Mouse (Mus musculus) lung, embryonic 15.5 days (tissue): Measurements from ENCODE around the gene Sorbs1. TPM values are rescaled to one million over a fixed set of nuclear protein-coding genes. Genes with fewer than 3 reads are reported as not detected.

Experiments
- ATAC-seq: fragments of 200-750 bp; cut with Nextera tagmentation; 2 replicates; pipeline ENCODE4 v1.8.0; 2017; ENCODE audit warnings: moderate number of reproducible peaks, borderline replicate concordance; ENCODE audit not compliant: low FRiP score, low TSS enrichment; ENCODE audit errors: extremely low read depth
- H3K27ac ChIP-seq: fragments of 300-500 bp; sonication (generic); 2 replicates; pipeline ENCODE4 v1.5.1; 2015; ENCODE audit warnings: moderate library complexity, mild to moderate bottlenecking, inconsistent platforms
- H3K27me3 ChIP-seq: fragments of 300-500 bp; sonication (generic); 2 replicates; pipeline ENCODE4 v1.6.1; 2015; ENCODE audit warnings: inconsistent platforms
- H3K36me3 ChIP-seq: fragments of 300-500 bp; sonication (generic); 2 replicates; pipeline ENCODE4 v1.6.1; 2015; ENCODE audit warnings: inconsistent platforms
- H3K4me1 ChIP-seq: fragments of 300-500 bp; sonication (generic); 2 replicates; pipeline ENCODE4 v1.6.1; 2015; ENCODE audit warnings: inconsistent platforms
- H3K4me2 ChIP-seq: fragments of 300-500 bp; sonication (generic); 2 replicates; pipeline ENCODE4 v1.6.1; 2015; ENCODE audit warnings: inconsistent platforms, mild to moderate bottlenecking, moderate library complexity
- H3K4me3 ChIP-seq: fragments of 300-500 bp; sonication (generic); 2 replicates; pipeline ENCODE4 v1.5.1; 2015; ENCODE audit warnings: mild to moderate bottlenecking, inconsistent platforms
- H3K9ac ChIP-seq: fragments of 300-500 bp; sonication (generic); 2 replicates; pipeline ENCODE4 v1.6.1; 2015; ENCODE audit warnings: inconsistent platforms
- H3K9me3 ChIP-seq: fragments of 300-500 bp; sonication (generic); 2 replicates; pipeline ENCODE4 v1.6.1; 2016; ENCODE audit warnings: inconsistent platforms
- WGBS: fragments of 180-500 bp; shearing (Covaris S2); methylation state at CpG from one replicate; pipeline ENCODE4 v1.1.7; 2015; 5-methylcytosine and 5-hydroxymethylcytosine counted together
- polyA plus RNA-seq: library from polyadenylated mRNA; unstranded; fragments of >200 nt; fragmentation: Nextera tagmentation; extraction: Ambion mirVana; gene quantifications from 2 replicates; pipeline ENCODE4 v1.2.1, GENCODE M21; 2015

Sorbs1 gene
- polyA plus RNA-seq, 1 experiment from 2014 or later = 45.6 TPM

DNA sequence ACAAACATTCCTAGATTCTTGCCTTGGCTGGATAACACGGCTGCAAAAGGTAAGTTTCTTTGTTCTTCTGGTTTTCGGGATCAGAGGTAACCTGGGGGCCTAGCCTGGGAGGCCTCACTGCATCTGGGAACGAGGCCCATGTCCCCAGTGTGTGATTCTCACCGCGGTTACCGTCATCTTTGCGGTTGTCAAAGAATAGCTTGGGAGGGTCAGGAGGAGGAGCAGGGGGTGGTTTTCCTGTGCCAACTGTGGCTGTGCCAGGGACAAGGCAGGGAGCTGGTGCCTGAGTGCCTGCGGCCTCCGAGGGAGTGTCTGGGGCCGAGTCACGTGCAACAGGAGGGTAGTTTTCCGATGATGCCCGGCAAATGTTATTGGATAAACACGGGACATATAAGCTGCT lies 135.9 kb downstream of the Sorbs1 start:
- Histone ChIP-seq H3K4me1 (peaks cover 14% of the 10 kb centered on the region), H3K27me3 (no peaks in the 10 kb centered on the region), H3K4me3 (no peak overlapping the region), H3K36me3 (no peaks in the 10 kb centered on the region), H3K27ac (no peak overlapping the region), H3K9me3 (no peaks in the 10 kb centered on the region), H3K9ac (no peak overlapping the region), H3K4me2 (no peak overlapping the region)
- WGBS = 78% methylated on average over 14 of the region's 14 CpGs
- ATAC-seq = no peak

DNA sequence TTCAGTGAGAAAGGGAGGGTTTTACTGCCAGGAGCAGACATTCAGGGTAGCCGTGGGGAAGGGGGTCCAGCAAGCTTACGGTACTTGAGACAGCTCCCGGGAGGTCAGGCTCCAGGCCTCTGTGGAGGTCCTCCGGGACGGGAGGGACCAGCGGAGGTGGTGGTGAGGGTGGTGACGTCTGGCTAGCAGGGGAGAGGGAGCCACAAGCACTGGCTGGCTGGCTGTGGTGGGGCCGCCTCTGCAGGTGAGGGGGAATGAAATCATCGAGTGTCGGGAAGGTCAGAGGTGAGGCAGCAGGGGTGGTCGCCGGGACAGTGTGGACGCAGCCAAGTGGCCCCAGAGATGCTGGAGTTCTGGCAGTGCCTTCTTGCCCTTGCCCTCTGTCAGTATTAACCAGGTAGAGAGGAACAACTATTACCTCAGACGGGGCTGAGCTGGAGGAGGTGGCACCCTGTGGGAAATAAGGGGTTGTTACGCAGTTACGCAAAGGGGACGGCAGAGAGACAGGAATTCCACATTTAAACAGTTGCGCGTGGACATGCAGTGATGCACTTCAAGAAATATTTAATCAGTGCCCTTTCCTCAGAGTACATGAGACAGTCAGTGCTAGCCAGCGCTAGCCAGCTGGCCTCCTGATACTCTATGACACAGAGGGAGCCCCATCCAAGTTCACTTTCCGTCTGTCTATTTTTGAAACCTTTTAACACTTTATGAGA lies 136.9 kb downstream of the Sorbs1 start:
- Histone ChIP-seq H3K36me3 (no peaks in the 10 kb centered on the region), H3K9me3 (no peaks in the 10 kb centered on the region), H3K4me3 (no peak overlapping the region), H3K27ac (no peak overlapping the region), H3K4me2 (no peak overlapping the region), H3K9ac (no peak overlapping the region), H3K4me1 (peaks cover 14% of the 10 kb centered on the region), H3K27me3 (no peaks in the 10 kb centered on the region)
- WGBS = 46% methylated on average over 21 of the region's 21 CpGs
- ATAC-seq = no peak

DNA sequence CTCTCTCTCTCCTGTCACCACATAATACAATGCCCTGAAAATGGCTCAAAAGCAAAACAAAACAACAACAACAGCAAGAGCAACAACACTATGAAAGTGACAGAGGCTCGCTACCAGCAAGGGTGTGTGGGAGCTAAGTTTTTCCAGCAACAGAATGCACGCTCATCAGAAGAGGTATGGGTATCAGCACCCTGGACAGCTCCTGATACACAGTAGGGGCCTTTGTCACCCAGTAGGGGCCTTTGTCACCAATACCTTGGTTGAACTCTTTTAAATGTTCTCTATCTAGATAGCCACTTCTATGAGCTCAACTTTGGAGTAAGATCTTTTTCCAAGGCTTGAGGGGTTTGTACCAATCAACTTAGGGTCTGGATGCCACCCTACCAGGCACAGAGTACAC lies 138.9 kb downstream of the Sorbs1 start:
- Histone ChIP-seq H3K27ac (no peak overlapping the region), H3K9ac (no peak overlapping the region), H3K9me3 (no peaks in the 10 kb centered on the region), H3K36me3 (no peaks in the 10 kb centered on the region), H3K4me3 (no peak overlapping the region), H3K27me3 (no peaks in the 10 kb centered on the region), H3K4me1 (peaks cover 8% of the 10 kb centered on the region; the same call in 1 of the 2 replicates), H3K4me2 (no peak overlapping the region)
- 89% methylated on average over 2 of the region's 2 CpGs for WGBS
- no peak for ATAC-seq

DNA sequence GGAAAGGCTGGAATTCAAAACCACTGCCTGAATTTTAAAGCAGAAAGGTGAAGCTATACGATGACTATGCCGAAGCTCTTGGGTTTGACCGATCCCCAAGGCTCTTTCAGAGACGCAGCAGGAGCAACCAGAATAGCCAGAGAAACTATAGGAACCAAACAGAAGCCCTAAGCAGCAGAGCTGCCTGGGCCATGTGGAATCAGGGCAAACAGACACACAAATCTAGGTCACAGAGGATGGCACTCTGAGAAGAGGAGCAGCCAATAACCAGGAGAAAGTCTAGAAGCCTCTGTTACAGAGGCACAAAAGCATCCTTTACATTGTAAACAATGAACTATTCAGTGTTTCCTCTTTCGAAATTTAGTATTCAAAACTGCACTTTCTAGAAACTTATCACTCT lies 140.9 kb downstream of the Sorbs1 start:
- H3K9me3 ChIP-seq = no peaks in the 10 kb centered on the region
- no peaks in the 10 kb centered on the region for H3K36me3 ChIP-seq
- 91% methylated on average over 5 of the region's 5 CpGs for WGBS
- H3K4me1 ChIP-seq = peaks cover 11% of the 10 kb centered on the region; the same call in 1 of the 2 replicates
- no peak overlapping the region for H3K27ac ChIP-seq
- H3K9ac ChIP-seq = no peak overlapping the region
- no peak overlapping the region for H3K4me3 ChIP-seq
- H3K4me2 ChIP-seq = no peak overlapping the region
- no peaks in the 10 kb centered on the region for H3K27me3 ChIP-seq
- no peak for ATAC-seq

DNA sequence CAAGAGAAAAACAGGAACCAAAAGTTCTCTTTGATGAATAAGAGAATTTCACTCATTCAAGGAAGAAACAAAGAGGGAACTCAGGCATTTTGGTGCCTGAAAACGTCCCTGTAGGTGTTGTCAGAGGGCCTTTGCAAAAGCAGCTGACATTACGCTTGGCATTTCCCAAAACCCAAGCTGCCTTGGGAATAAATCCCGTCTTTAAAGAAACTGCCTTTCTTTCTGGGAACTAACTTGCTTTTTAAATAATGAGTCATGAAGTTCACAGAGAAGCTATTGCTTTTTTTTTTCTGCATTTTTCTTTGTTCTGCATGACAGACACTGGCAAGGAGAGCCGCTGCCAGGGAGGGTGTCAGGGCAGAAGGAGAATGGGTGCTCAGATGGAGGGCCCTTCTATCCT lies 141.7 kb downstream of the Sorbs1 start:
- H3K4me2 ChIP-seq = no peak overlapping the region
- no peak overlapping the region for H3K4me3 ChIP-seq
- peaks cover 15% of the 10 kb centered on the region; the same call in 1 of the 2 replicates for H3K4me1 ChIP-seq
- no peak overlapping the region for H3K9ac ChIP-seq
- H3K36me3 ChIP-seq = no peaks in the 10 kb centered on the region
- no peaks in the 10 kb centered on the region for H3K27me3 ChIP-seq
- H3K27ac ChIP-seq = no peak overlapping the region
- H3K9me3 ChIP-seq = no peaks in the 10 kb centered on the region
- 65% methylated on average over 4 of the region's 4 CpGs for whole genome bisulfite sequencing
- ATAC-seq = no peak

DNA sequence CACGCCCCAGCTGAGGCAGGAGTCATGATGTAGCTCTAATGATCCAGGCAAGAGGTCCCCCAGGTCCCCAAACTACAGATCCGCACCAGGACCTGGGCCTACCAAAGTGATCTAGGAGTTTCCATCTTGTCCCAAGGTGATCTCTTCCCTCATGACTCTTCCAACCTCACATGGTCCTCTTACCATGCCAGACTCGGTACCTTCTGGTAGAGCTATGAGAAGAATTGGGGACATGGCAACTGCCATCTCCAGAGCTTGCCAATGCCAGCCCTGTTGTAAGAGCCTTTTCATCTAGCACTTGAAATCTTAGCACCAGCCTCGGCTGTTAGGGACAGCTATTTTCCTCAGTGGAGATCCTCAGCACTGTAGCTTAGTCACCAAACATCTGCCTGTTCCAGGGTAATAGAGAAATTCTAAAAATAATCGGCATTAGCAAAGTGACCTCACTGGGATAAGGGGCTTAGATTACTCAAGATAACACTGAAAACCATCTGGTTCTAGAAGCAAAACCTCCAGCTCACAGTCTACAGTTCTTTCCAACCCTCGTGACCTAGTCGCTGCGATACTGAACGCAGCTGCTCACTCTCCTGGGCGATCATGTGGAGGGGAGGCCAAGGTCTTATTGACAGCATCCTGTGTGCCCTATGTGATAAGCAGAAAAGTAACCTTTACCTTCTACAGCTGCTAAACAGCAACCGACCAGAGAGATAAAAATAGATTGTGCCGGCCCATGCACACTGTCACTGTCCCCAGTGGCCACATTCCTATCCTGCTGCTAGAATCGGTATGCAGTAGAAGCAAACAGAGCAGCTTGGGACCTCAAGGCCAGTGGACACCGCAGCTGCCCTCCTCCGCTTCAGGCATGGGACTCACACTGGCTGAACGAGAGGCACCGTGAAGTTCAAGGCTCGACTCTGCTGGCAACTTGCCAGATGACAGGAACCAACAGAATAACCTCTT lies 143.4 kb downstream of the Sorbs1 start:
- H3K4me1 ChIP-seq = peaks cover 23% of the 10 kb centered on the region; the same call in 1 of the 2 replicates
- H3K27ac ChIP-seq = no peak overlapping the region
- no peak overlapping the region for H3K4me3 ChIP-seq
- H3K36me3 ChIP-seq = no peaks in the 10 kb centered on the region
- no peaks in the 10 kb centered on the region for H3K9me3 ChIP-seq
- H3K9ac ChIP-seq = no peak overlapping the region
- WGBS = 39% methylated on average over 18 of the region's 18 CpGs
- peak; percentile 43; the same call in 1 of the 2 replicates for ATAC-seq
- H3K27me3 ChIP-seq = no peaks in the 10 kb centered on the region
- no peak overlapping the region for H3K4me2 ChIP-seq

DNA sequence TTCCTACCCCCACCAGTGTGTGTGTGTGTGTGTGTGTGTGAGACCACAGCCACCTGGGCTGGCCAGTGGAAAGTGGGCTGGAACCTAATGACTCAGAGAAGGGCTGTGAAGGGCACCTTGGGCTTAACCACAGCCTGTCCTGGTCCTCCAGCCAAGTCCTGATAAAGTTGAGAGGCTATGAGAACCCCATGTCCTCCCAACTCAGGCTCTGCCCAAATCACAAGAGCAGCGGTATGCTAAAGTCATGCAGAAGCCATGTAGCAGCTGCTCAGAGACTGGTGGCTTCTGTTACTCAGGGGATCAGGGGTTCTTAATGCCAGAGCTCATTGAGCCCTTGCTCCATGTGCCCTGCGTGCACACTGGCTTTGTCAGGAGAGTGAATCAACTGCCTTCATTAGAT lies 145.1 kb downstream of the Sorbs1 start:
- WGBS = 88% methylated on average over 2 of the region's 2 CpGs
- Histone ChIP-seq H3K4me1 (peaks cover 23% of the 10 kb centered on the region; the same call in 1 of the 2 replicates), H3K9me3 (no peaks in the 10 kb centered on the region), H3K9ac (no peak overlapping the region), H3K27me3 (no peaks in the 10 kb centered on the region), H3K27ac (no peak overlapping the region), H3K36me3 (peaks cover 6% of the 10 kb centered on the region), H3K4me3 (no peak overlapping the region), H3K4me2 (no peak overlapping the region)
- ATAC-seq = no peak

DNA sequence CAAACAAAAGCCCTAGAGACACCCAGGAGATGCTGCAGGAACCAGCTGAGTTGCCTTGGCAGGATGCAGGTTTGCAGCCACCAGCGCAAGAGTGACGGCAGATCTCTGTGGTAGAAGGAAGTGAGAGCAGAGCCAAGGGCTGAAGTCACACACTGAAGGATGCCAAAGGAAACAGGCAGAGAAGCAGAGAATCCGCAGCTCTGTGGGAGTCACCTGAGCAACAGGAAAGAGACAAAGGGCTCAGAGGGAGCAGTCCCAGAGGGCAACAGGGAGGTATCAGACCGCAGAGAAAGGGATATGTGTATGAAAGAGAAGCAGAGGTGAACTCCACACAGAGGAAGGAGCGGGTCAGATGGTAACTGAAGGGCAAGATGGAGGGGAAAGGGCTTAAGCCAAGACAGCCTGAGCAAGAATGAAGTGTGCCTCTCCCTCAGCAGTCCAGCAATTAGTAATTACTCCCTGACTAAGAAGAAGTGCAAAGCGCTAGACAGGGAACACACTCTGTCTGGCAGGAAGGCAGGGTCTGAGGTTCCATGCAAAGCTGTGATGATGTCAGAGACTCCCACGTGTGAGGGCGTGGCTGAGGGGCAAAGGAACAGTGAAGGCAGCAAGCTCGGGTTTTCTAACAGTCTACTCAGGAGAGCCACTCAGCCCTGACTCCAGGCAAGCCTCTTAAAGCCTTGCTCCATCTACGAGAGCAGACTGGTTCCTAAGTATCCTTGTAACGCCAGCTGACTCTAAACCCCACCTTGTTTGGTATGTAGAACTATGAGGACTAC lies 147.2 kb downstream of the Sorbs1 start:
- H3K4me2 ChIP-seq = no peak overlapping the region
- ATAC-seq = peak; percentile 61; the same call in 1 of the 2 replicates
- H3K9me3 ChIP-seq = no peaks in the 10 kb centered on the region
- peak overlapping the region; percentile 32 for H3K27ac ChIP-seq
- no peak overlapping the region for H3K4me3 ChIP-seq
- peaks cover 10% of the 10 kb centered on the region for H3K36me3 ChIP-seq
- 28% methylated on average over 11 of the region's 11 CpGs for WGBS
- H3K27me3 ChIP-seq = no peaks in the 10 kb centered on the region
- H3K9ac ChIP-seq = no peak overlapping the region
- peaks cover 23% of the 10 kb centered on the region; the same call in 1 of the 2 replicates for H3K4me1 ChIP-seq

DNA sequence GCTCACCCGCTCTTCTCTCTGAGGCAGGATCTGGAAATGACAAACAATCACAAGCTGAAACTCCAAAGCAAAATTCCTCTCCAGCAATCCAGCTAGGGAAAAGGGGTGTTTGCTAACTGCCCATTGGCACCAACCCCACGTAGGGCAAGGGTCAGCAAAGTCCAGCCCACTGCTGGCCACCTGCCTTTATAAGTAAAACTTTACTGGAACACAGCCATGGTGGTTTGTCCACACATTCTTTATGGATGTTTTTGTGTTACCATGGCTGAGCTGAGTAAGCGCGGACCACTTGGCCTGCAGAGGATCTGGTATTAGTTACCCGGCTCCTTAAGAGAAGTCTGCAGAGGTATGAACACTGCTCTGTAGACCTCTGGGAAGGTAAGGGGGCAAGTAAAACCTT lies 148.4 kb downstream of the Sorbs1 start:
- Histone ChIP-seq H3K9ac (no peak overlapping the region), H3K27ac (no peak overlapping the region), H3K36me3 (peaks cover 10% of the 10 kb centered on the region), H3K9me3 (no peaks in the 10 kb centered on the region), H3K4me2 (no peak overlapping the region), H3K4me1 (peaks cover 19% of the 10 kb centered on the region; the same call in 1 of the 2 replicates), H3K27me3 (no peaks in the 10 kb centered on the region), H3K4me3 (no peak overlapping the region)
- ATAC-seq = no peak
- 84% methylated on average over 5 of the region's 5 CpGs for WGBS

DNA sequence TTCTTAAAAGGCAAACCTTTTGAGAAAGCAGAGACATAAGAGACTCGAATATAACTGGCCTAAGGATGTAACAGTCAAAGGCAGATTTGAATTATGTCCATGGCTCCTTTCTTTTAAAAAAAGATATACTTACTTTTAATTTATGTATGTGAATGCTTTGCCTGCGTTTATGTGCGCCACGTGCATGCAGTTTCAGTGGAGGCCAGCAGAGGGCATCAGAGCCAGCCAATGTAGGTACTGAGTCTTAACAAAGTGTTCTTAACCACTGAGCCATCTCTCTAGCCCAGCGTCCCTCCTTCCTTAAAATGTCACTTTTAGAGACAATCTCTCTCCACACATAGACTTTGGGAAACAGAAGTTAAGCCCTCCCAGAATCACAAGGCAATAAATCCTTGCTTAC lies 150.1 kb downstream of the Sorbs1 start:
- H3K4me3 ChIP-seq = no peak overlapping the region
- peaks cover 10% of the 10 kb centered on the region for H3K36me3 ChIP-seq
- no peak overlapping the region for H3K27ac ChIP-seq
- 96% methylated on average over 5 of the region's 5 CpGs for WGBS
- no peak overlapping the region for H3K4me2 ChIP-seq
- H3K9me3 ChIP-seq = no peaks in the 10 kb centered on the region
- no peaks in the 10 kb centered on the region for H3K27me3 ChIP-seq
- no peak for ATAC-seq
- peaks cover 15% of the 10 kb centered on the region; the same call in 1 of the 2 replicates for H3K4me1 ChIP-seq
- no peak overlapping the region for H3K9ac ChIP-seq

DNA sequence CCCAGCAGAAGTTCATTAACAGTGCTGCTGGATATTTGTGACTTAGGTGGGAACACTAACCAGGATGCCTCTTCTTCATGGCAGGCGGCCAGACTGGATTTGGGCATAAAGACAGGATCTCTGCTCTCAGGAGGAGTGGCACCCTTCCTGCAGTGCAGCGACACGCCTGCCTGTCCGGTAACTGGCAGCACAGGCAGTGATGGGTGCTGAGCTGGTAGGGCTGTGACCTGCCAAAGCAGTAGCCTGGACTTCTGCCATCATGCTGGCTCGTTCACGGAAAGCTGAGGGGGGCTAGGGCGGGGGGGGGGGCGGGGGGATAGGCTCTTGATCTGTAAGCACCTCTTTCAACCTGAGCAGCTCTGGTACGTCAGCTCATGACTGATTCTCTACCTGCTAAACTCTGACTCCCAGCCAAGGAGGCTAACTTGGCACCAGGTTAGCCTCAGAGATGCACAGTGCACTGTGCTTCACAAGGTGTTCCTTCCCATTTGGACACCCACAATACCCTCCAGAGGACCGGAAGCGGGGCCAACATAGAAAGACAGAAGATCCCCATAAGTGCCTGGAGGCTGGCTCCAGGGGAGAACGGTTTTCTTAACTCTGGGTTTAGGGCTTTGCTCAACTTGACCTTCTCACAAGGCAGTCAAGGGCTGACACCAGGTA lies 151.2 kb downstream of the Sorbs1 start:
- no peaks in the 10 kb centered on the region for H3K9me3 ChIP-seq
- WGBS = 59% methylated on average over 12 of the region's 12 CpGs
- no peak overlapping the region for H3K27ac ChIP-seq
- peaks cover 10% of the 10 kb centered on the region for H3K36me3 ChIP-seq
- no peak overlapping the region for H3K4me3 ChIP-seq
- H3K4me2 ChIP-seq = no peak overlapping the region
- H3K27me3 ChIP-seq = no peaks in the 10 kb centered on the region
- H3K4me1 ChIP-seq = peaks cover 9% of the 10 kb centered on the region; the same call in 1 of the 2 replicates
- H3K9ac ChIP-seq = no peak overlapping the region
- ATAC-seq = no peak
